Mouse (Mus musculus) MEL (cell line): ENCODE measurements around the gene Gabrg3. TPM values are rescaled to one million over a fixed set of nuclear protein-coding genes. Genes with fewer than 3 reads are reported as not detected.

Experiments
- DNase-seq: peaks from one replicate; pipeline ENCODE4 v3.0.0; 2011; ENCODE audit warnings: low read depth, low spot score
- H3K27ac ChIP-seq: 2 replicates; pipeline ENCODE4 v1.5.1; 2012; ENCODE audit warnings: low read depth, mild to moderate bottlenecking, control low read depth, low read length, moderate library complexity; ENCODE audit not compliant: control insufficient read depth
- H3K27me3 ChIP-seq, 2 experiments: fragments of 150-350 bp in 1 of 2; sonication (generic) in 1 of 2; 2 replicates each; pipeline ENCODE4 v1.6.1; 2012; ENCODE audit warnings: low read length in 2 of 2, mild to moderate bottlenecking in 2 of 2, improper control_type of control experiment in 1 of 2, moderate library complexity in 1 of 2; ENCODE audit not compliant: insufficient read depth in 2 of 2, control insufficient read depth in 1 of 2
- H3K36me3 ChIP-seq, 2 experiments: 2 replicates each; pipeline ENCODE4 v1.6.1; 2012 to 2014; ENCODE audit warnings: low read length in 2 of 2, improper control_type of control experiment in 1 of 2, inconsistent platforms in 1 of 2, mild to moderate bottlenecking in 1 of 2; ENCODE audit not compliant: insufficient read depth in 2 of 2, control insufficient read depth in 1 of 2
- H3K4me1 ChIP-seq, 2 experiments: fragments of 150-350 bp in 1 of 2; sonication (generic) in 1 of 2; 2 replicates each; pipeline ENCODE4 v1.6.1; 2012; ENCODE audit warnings: low read length in 2 of 2, improper control_type of control experiment in 1 of 2, mild to moderate bottlenecking in 1 of 2; ENCODE audit not compliant: insufficient read depth in 2 of 2, control insufficient read depth in 1 of 2
- H3K4me3 ChIP-seq, 2 experiments: fragments of 150-350 bp in 1 of 2; sonication (generic) in 1 of 2; 2 replicates each; pipeline ENCODE4 v1.5.1; 2012; ENCODE audit warnings: low read depth in 2 of 2, low read length in 2 of 2, mild to moderate bottlenecking in 2 of 2, moderate library complexity in 2 of 2, control low read depth in 1 of 2, improper control_type of control experiment in 1 of 2; ENCODE audit not compliant: control insufficient read depth in 1 of 2, insufficient read depth in 1 of 2
- H3K79me2 ChIP-seq: 2 replicates; pipeline ENCODE4 v1.6.1; 2012; ENCODE audit warnings: mild to moderate bottlenecking, low read length, moderate library complexity; ENCODE audit not compliant: control insufficient read depth, poor library complexity, insufficient read depth
- H3K9ac ChIP-seq: 2 replicates; pipeline ENCODE4 v1.6.1; 2012; ENCODE audit warnings: low read depth, mild to moderate bottlenecking, control low read depth, low read length, moderate library complexity; ENCODE audit not compliant: control insufficient read depth, poor library complexity, severe bottlenecking
- H3K9me3 ChIP-seq: fragments of 150-350 bp; sonication (generic); replicated peaks from 2 replicates; pipeline ENCODE4 v1.6.1; 2012; ENCODE audit warnings: mild to moderate bottlenecking, low read length, improper control_type of control experiment, moderate library complexity; ENCODE audit not compliant: insufficient read depth
- BHLHE40 ChIP-seq: IDR thresholded peaks from 2 replicates; pipeline ENCODE4 v1.6.1; 2012; ENCODE audit warnings: low read depth, mild to moderate bottlenecking, inconsistent platforms, low read length, improper control_type of control experiment, borderline replicate concordance
- CHD1 ChIP-seq: IDR thresholded peaks from 2 replicates; pipeline ENCODE4 v1.6.1; 2012; ENCODE audit warnings: low read depth, mild to moderate bottlenecking, inconsistent platforms, low read length, improper control_type of control experiment
- CTCF ChIP-seq, 3 experiments: IDR thresholded peaks in 2 of 3; conservative IDR thresholded peaks in 1 of 3; 2 replicates each; pipeline ENCODE4 v1.5.1; 2011 to 2012; ENCODE audit warnings: low read length in 3 of 3, low read depth in 2 of 3, mild to moderate bottlenecking in 2 of 3, improper control_type of control experiment in 1 of 3, inconsistent platforms in 1 of 3, mixed read lengths in 1 of 3, moderate library complexity in 1 of 3; ENCODE audit not compliant: control insufficient read depth in 1 of 3, insufficient read depth in 1 of 3, poor library complexity in 1 of 3, severe bottlenecking in 1 of 3
- ELF1 ChIP-seq: IDR thresholded peaks from 2 replicates; pipeline ENCODE4 v1.6.1; 2014; ENCODE audit warnings: low read depth, mild to moderate bottlenecking, inconsistent platforms, low read length, improper control_type of control experiment, moderate library complexity
- EP300 ChIP-seq, 2 experiments: IDR thresholded peaks; 2 replicates each; pipeline ENCODE4 v1.6.1; 2011; ENCODE audit warnings: improper control_type of control experiment in 2 of 2, low read length in 2 of 2, low read depth in 1 of 2, mild to moderate bottlenecking in 1 of 2
- GABPA ChIP-seq: IDR thresholded peaks from 2 replicates; pipeline ENCODE4 v1.6.1; 2012; ENCODE audit warnings: low read depth, mild to moderate bottlenecking, inconsistent platforms, low read length, improper control_type of control experiment, moderate library complexity
- HCFC1 ChIP-seq: IDR thresholded peaks from 2 replicates; pipeline ENCODE4 v1.6.1; 2012; ENCODE audit warnings: low read depth, mild to moderate bottlenecking, inconsistent platforms, low read length, improper control_type of control experiment, moderate library complexity
- MXI1 ChIP-seq: IDR thresholded peaks from 2 replicates; pipeline ENCODE4 v1.6.1; 2011; ENCODE audit warnings: mild to moderate bottlenecking, low read depth, low read length, improper control_type of control experiment
- MYB ChIP-seq: IDR thresholded peaks from 2 replicates; pipeline ENCODE4 v1.6.1; 2011; ENCODE audit warnings: mild to moderate bottlenecking, low read depth, low read length, improper control_type of control experiment
- NELFE ChIP-seq: IDR thresholded peaks from 2 replicates; pipeline ENCODE4 v1.6.1; 2011; ENCODE audit warnings: low read depth, low read length, improper control_type of control experiment
- NRF1 ChIP-seq: IDR thresholded peaks from 2 replicates; pipeline ENCODE4 v1.6.1; 2014; ENCODE audit warnings: low read depth, mild to moderate bottlenecking, inconsistent platforms, low read length, improper control_type of control experiment, moderate library complexity; ENCODE audit not compliant: poor library complexity, insufficient read depth, severe bottlenecking
- POLR2AphosphoS5 ChIP-seq: IDR thresholded peaks from 2 replicates; pipeline ENCODE4 v1.6.1; 2012; ENCODE audit warnings: low read depth, borderline replicate concordance, mild to moderate bottlenecking, inconsistent platforms, low read length, moderate library complexity, mixed read lengths
- RAD21 ChIP-seq: IDR thresholded peaks from 2 replicates; pipeline ENCODE4 v1.6.1; 2011; ENCODE audit warnings: mild to moderate bottlenecking, low read depth, low read length, improper control_type of control experiment
- RCOR1 ChIP-seq: IDR thresholded peaks from 2 replicates; pipeline ENCODE4 v1.6.1; 2012; ENCODE audit warnings: low read depth, mild to moderate bottlenecking, inconsistent platforms, low read length, improper control_type of control experiment
- SIN3A ChIP-seq: IDR thresholded peaks from 2 replicates; pipeline ENCODE4 v1.6.1; 2012; ENCODE audit warnings: low read length, improper control_type of control experiment, inconsistent platforms
- TAL1 ChIP-seq: IDR thresholded peaks from 2 replicates; pipeline ENCODE4 v1.6.1; 2012; ENCODE audit warnings: mild to moderate bottlenecking, inconsistent platforms, low read length, moderate library complexity, mixed read lengths
- TBP ChIP-seq: IDR thresholded peaks from 2 replicates; pipeline ENCODE4 v1.8.0; 2011; ENCODE audit warnings: low read depth, low read length, improper control_type of control experiment
- TCF12 ChIP-seq: IDR thresholded peaks from 2 replicates; pipeline ENCODE4 v1.6.1; 2014; ENCODE audit warnings: low read depth, mild to moderate bottlenecking, inconsistent platforms, low read length, improper control_type of control experiment, moderate library complexity
- UBTF ChIP-seq: IDR thresholded peaks from 2 replicates; pipeline ENCODE4 v1.6.1; 2012; ENCODE audit warnings: low read depth, mild to moderate bottlenecking, inconsistent platforms, low read length, improper control_type of control experiment, moderate library complexity, borderline replicate concordance; ENCODE audit not compliant: insufficient read depth
- USF1 ChIP-seq: IDR thresholded peaks from 2 replicates; pipeline ENCODE4 v1.6.1; 2014; ENCODE audit warnings: low read depth, mild to moderate bottlenecking, inconsistent platforms, low read length, improper control_type of control experiment, moderate library complexity
- USF2 ChIP-seq, 2 experiments: IDR thresholded peaks; 2 replicates each; pipeline ENCODE4 v1.6.1; 2011 to 2012; ENCODE audit warnings: improper control_type of control experiment in 2 of 2, low read length in 2 of 2, borderline replicate concordance in 1 of 2, inconsistent platforms in 1 of 2, low read depth in 1 of 2, mild to moderate bottlenecking in 1 of 2; ENCODE audit not compliant: insufficient read depth in 1 of 2
- ZKSCAN1 ChIP-seq: IDR thresholded peaks from 2 replicates; pipeline ENCODE4 v1.6.1; 2012; ENCODE audit warnings: low read depth, mild to moderate bottlenecking, inconsistent platforms, low read length, improper control_type of control experiment, moderate library complexity
- ZMIZ1 ChIP-seq: IDR thresholded peaks from 2 replicates; pipeline ENCODE4 v1.6.1; 2012; ENCODE audit warnings: low read depth, mild to moderate bottlenecking, inconsistent platforms, low read length, improper control_type of control experiment, moderate library complexity
- polyA plus RNA-seq, 2 experiments: library from polyadenylated mRNA; stranded (reverse) in 1 of 2; unstranded in 1 of 2; fragments of >175 nt in 1 of 2; fragments of >200 nt in 1 of 2; gene quantifications; 2 replicates each; pipeline versions ENCODE4 v1.2.1 to v1.2.4; 2012; ENCODE audit warnings: low replicate concordance in 2 of 2, low read depth in 1 of 2; ENCODE audit not compliant: insufficient read length in 2 of 2, insufficient read depth in 1 of 2, missing spikeins in 1 of 2
- total RNA-seq: library from RNA; depleted of rRNA; stranded (reverse); fragments of 300-350 nt; gene quantifications from 2 replicates; pipeline ENCODE4 v1.2.3, GENCODE M21; 2012

Gabrg3 gene
- total and polyA plus RNA-seq, 3 experiments: not detected

DNA sequence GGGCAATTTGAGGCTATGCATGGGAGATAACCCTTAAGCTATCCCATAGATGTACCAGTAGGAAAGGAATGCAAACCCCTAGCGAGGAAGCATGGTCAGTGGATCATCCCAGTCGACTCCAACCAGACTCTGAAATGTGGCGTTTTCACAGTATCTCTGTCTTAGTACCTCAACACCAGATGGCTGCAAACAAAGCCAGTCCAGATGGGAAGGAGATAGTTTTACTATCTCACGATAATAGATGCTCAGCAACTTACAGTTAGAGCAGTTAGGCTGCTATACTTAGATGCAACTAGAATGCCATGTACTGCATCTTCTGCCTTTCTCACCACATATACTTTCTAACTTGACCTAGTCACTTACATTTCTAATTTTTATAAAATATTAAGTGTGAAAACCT, 56.7 kb downstream of the Gabrg3 start:
- H3K9me3 ChIP-seq: no peaks in the 10 kb centered on the region
- no peaks in the 10 kb centered on the region for H3K4me1 ChIP-seq
- no peak for TF ChIP-seq ZMIZ1
- no peak for TF ChIP-seq ZKSCAN1
- TF ChIP-seq CHD1: no peak
- no peak for TF ChIP-seq TCF12
- no peak for TF ChIP-seq CTCF (IDR thresholded peaks at IDR 0.05 in 2 of 3, conservative IDR thresholded peaks at IDR 0.05 in 1 of 3; ENCODE audit: control insufficient read depth in 1 of 3, insufficient read depth in 1 of 3, low read depth in 2 of 3, low read length in 3 of 3, poor library complexity in 1 of 3, severe bottlenecking in 1 of 3)
- no peak for TF ChIP-seq SIN3A
- no peak for TF ChIP-seq NELFE
- TF ChIP-seq RCOR1: no peak
- no peak for TF ChIP-seq USF1
- TF ChIP-seq UBTF: no peak
- no peak for TF ChIP-seq MXI1
- TF ChIP-seq MYB: no peak
- no peak for TF ChIP-seq NRF1
- TF ChIP-seq TAL1: no peak
- no peak for TF ChIP-seq EP300 (IDR thresholded peaks at IDR 0.05; ENCODE audit: low read depth in 1 of 2, low read length in 2 of 2)
- TF ChIP-seq BHLHE40: no peak
- TF ChIP-seq GABPA: no peak
- no peak for TF ChIP-seq HCFC1
- no peak for TF ChIP-seq RAD21
- no peak for TF ChIP-seq TBP
- no peaks in the 10 kb centered on the region for H3K36me3 ChIP-seq
- H3K4me3 ChIP-seq: no peak overlapping the region
- DNase-seq: no peak
- no peaks in the 10 kb centered on the region for H3K79me2 ChIP-seq
- H3K27ac ChIP-seq: no peak overlapping the region
- H3K9ac ChIP-seq: no peak overlapping the region
- H3K27me3 ChIP-seq: no peaks in the 10 kb centered on the region

GRCm38 (mm10) chr7:57324473-57324872, 62.5 kb downstream of the Gabrg3 start:
- Histone ChIP-seq H3K9me3 (no peaks in the 10 kb centered on the region), H3K36me3 (no peaks in the 10 kb centered on the region), H3K27ac (no peak overlapping the region), H3K27me3 (no peaks in the 10 kb centered on the region), H3K4me1 (no peaks in the 10 kb centered on the region), H3K4me3 (no peak overlapping the region), H3K79me2 (no peaks in the 10 kb centered on the region), H3K9ac (no peak overlapping the region)
- TF ChIP-seq NELFE: no peak
- TF ChIP-seq CHD1: no peak
- TF ChIP-seq POLR2AphosphoS5: no peak
- no peak for TF ChIP-seq ELF1
- no peak for TF ChIP-seq USF2 (IDR thresholded peaks at IDR 0.05; ENCODE audit: borderline replicate concordance in 1 of 2, insufficient read depth in 1 of 2, low read depth in 1 of 2, low read length in 2 of 2)
- no peak for DNase-seq
